In the genomic region with DNA sequence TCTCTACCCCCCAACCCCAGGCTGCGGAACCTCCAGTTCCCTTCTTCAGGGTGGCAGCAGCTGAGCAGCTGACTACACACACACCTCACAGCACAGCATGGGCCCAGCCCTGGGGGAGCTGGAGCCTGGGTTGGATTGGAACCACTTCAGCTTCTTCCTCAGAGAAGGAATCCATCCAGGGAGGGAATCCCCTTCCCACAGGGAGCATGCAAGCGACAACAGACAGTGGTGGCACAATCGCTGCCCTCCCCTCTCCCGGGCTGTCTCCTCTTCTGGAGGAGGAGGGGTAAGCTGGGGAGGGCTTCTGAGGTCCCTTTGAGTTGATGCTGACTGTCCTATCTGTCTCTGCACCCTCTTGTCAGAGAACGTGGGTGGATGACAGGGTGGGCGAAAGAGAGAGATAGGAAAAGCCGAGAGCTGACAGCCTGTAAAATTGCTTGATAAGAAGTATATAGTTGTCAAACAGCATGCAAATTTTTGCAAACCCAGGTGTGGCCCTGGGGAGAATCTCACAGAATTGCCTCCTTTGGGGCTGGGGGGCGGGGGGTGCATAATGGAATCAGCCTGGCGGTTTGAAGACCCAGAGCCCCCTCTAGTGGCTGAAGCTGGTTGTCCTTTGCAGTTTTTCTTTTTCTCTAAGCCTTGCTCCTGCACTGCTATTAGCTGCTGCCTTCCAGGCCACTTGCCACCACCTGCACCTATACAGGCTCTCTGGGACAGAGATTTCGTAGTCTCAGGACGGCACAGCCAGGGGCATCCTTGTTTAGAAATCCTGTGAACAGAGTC, we compare ENCODE assay signal across 8 mouse cellular contexts. TPM values are rescaled to one million over a fixed set of nuclear protein-coding genes. Genes with fewer than 3 reads are reported as not detected.
DNase-seq lines count a peak whose midpoint lies in the region; ATAC-seq and TF ChIP-seq lines count a peak whose summit lies in the region.

No protein-coding gene starts in this region.

- H3K27me3 ChIP-seq in heart, postnatal 0 days (ENCODE audit: control insufficient read depth, insufficient read depth, low read length) = peaks cover 39% of the 10 kb centered on the region

- H3K9ac ChIP-seq in heart, postnatal 0 days (replicated peaks; ENCODE audit: low read depth, low read length) = no peak overlapping the region

- WGBS in heart, postnatal 0 days = 17% methylated on average over 11 of the region's 11 CpGs

- TF ChIP-seq POLR2A in cortical plate, adult 2 months (IDR thresholded peaks at IDR 0.05; ENCODE audit: extremely low read depth, insufficient read depth, low read length) = no peak

- H3K4me1 ChIP-seq in cortical plate, adult 2 months (ENCODE audit: control insufficient read depth, insufficient read depth, low read length) = 0 out of 2 replicates have a peak, but pooled peaks cover 2% of the 10 kb centered on the region
- no peaks in the 10 kb centered on the region for H3K4me1 ChIP-seq in heart, postnatal 0 days (ENCODE audit: control insufficient read depth, insufficient read depth)

- no peaks in the 10 kb centered on the region for H3K36me3 ChIP-seq in heart, postnatal 0 days (replicated peaks; ENCODE audit: control insufficient read depth, insufficient read depth, low read length)

- peak; percentile 52; the same call in 1 of the 2 replicates for TF ChIP-seq CTCF in cortical plate, adult 2 months (IDR thresholded peaks at IDR 0.05; ENCODE audit: extremely low read depth, insufficient read depth, low read length)
- peak; percentile 76 for TF ChIP-seq CTCF in heart, postnatal 0 days (IDR thresholded peaks at IDR 0.05; ENCODE audit: low read depth)

- no peak for TF ChIP-seq EP300 in heart, postnatal 0 days (IDR thresholded peaks at IDR 0.05; ENCODE audit: low read depth)

- ATAC-seq in heart, postnatal 0 days (ENCODE audit: insufficient read depth, low read depth) = no peak

- no peak overlapping the region for H3K4me3 ChIP-seq in cortical plate, adult 2 months (ENCODE audit: insufficient read depth, low read length)
- no peak overlapping the region for H3K4me3 ChIP-seq in heart, postnatal 0 days (ENCODE audit: low read depth, low read length)

- no peaks in the 10 kb centered on the region for H3K9me3 ChIP-seq in heart, postnatal 0 days (replicated peaks; ENCODE audit: control insufficient read depth, low read length)

- no peak overlapping the region for H3K27ac ChIP-seq in cortical plate, adult 2 months (ENCODE audit: insufficient read depth, low read length)
- H3K27ac ChIP-seq in heart, postnatal 0 days (ENCODE audit: low read depth) = no peak overlapping the region

- peak; percentile 65 to 79 for DNase-seq in CD8-positive naive resting alpha-beta T cell, adult 2 months (ENCODE audit: low read depth in 2 of 2, low spot score in 2 of 2)
- DNase-seq in Muller cell, postnatal 12 days (ENCODE audit: inconsistent ontology term) = peak; percentile 33
- peak; percentile 42 for DNase-seq in heart, postnatal 0 days (ENCODE audit: low spot score)
- peak; percentile 72 for DNase-seq in left cerebral cortex, adult 11 months (ENCODE audit: low spot score)
- peak; percentile 32 to 71 for DNase-seq in lung, postnatal 4 days
- DNase-seq in right cerebral cortex, postnatal 10 days (ENCODE audit: low spot score in 2 of 2) = peak; percentile 82 to 90
- DNase-seq in urinary bladder, adult 2 months (ENCODE audit: low spot score) = no peak

- peak overlapping the region; percentile 19; the same call in 1 of the 2 replicates for H3K4me2 ChIP-seq in heart, postnatal 0 days (ENCODE audit: low read depth, low read length)

RNA-seq across cellular contexts. Expression of a gene that starts 16.8 kb away (rescaled TPM):
- 20.5 and 44.2 TPM in 2 replicates for polyA plus RNA-seq in cortical plate, adult 2 months (2012; rRNA removed)
- 26.4 and 33.5 TPM in 2 replicates for total RNA-seq in heart, postnatal 0 days (2014; rRNA removed; ENCODE audit: low replicate concordance)
- 15.2 and 16.1 TPM in 2 replicates for polyA plus RNA-seq in heart, postnatal 0 days (2015; fragmentation: Nextera tagmentation; extraction: Ambion mirVana)
- polyA plus RNA-seq in urinary bladder, adult 2 months (2012; rRNA removed) = 7.8 and 12.6 TPM in 2 replicates

RNA-seq across cellular contexts. Expression of a gene that starts 22.7 kb away (rescaled TPM):
- polyA plus RNA-seq in cortical plate, adult 2 months (2012; rRNA removed) = 0.50 and 0.53 TPM in 2 replicates
- total RNA-seq in heart, postnatal 0 days (2014; rRNA removed; ENCODE audit: low replicate concordance) = 0.27 and 0.95 TPM in 2 replicates
- 0.12 and 0.14 TPM in 2 replicates for polyA plus RNA-seq in heart, postnatal 0 days (2015; fragmentation: Nextera tagmentation; extraction: Ambion mirVana)
- polyA plus RNA-seq in urinary bladder, adult 2 months (2012; rRNA removed) = 18.5 and 19.9 TPM in 2 replicates

Comparison
In these comparisons a context has a peak if more than half of its experiments do, and no peak if none do; other contexts are left out.
1. RNA of a gene that starts 22.7 kb away (polyA plus RNA-seq): 18.5 to 19.9 TPM in urinary bladder, adult 2 months; 0.50 to 0.53 TPM in cortical plate, adult 2 months and 0.12 to 0.14 TPM in heart, postnatal 0 days; every median in the first group is over 10 times any median in the second.